Mouse (Mus musculus) C2C12 (cell line): ENCODE measurements around the gene Afap1.

Experiments
- CEBPB ChIP-seq: IDR thresholded peaks from one replicate; pipeline ENCODE4 v1.6.1; 2011; ENCODE audit warnings: low read depth, mild to moderate bottlenecking, control low read depth, moderate library complexity
- CTCF ChIP-seq: IDR thresholded peaks from one replicate; pipeline ENCODE4 v1.5.1; 2011; ENCODE audit not compliant: control insufficient read depth, insufficient read depth, insufficient read length

DNA sequence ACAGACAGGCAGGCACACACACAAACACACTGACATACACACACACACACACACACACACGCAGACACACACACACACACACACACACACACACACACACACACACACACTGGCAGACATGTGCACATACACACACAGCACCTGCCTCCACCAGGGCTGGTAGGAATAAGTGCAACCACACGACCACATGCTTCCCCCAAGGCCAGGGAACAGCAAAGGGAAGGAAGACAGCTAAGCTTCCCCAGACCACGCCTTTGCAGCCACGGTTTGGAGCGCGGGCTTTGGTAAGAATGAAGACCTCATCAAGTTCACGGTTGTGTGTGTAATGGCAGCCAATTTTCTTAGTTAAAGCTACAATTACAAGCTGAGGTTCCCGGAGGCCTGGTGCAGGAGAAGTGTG is 67.0 kb downstream of the Afap1 start:
- TF ChIP-seq CEBPB, result no peak
- TF ChIP-seq CTCF, result no peak
